Mouse (Mus musculus) heart, postnatal 0 days (tissue): ENCODE measurements around the gene Scin. TPM values are rescaled to one million over a fixed set of nuclear protein-coding genes. Genes with fewer than 3 reads are reported as not detected.

ENCODE experiments used
- ATAC-seq: fragments of 200-750 bp; cut with Nextera tagmentation; 2 replicates; pipeline ENCODE4 v1.8.0; 2017; ENCODE audit warnings: low read depth, moderate number of reproducible peaks, moderate library complexity; ENCODE audit not compliant: insufficient read depth
- DNase-seq: peaks from one replicate; pipeline ENCODE4 v3.0.0-alpha.2; 2016; ENCODE audit warnings: low spot score
- H3K27ac ChIP-seq: fragments of 300-500 bp; sonication (generic); 2 replicates; pipeline ENCODE4 v1.5.1; 2014; ENCODE audit warnings: low read depth, mild to moderate bottlenecking
- H3K27me3 ChIP-seq: fragments of 300-500 bp; sonication (generic); 2 replicates; pipeline ENCODE4 v1.6.1; 2014; ENCODE audit warnings: low read length, mixed read lengths; ENCODE audit not compliant: control insufficient read depth, insufficient read depth
- H3K36me3 ChIP-seq: fragments of 300-500 bp; sonication (generic); replicated peaks from 2 replicates; pipeline ENCODE4 v1.6.1; 2014; ENCODE audit warnings: low read length, mixed read lengths; ENCODE audit not compliant: control insufficient read depth, insufficient read depth
- H3K4me1 ChIP-seq: fragments of 300-500 bp; sonication (generic); 2 replicates; pipeline ENCODE4 v1.6.1; 2014; ENCODE audit warnings: antibody characterized with exemption; ENCODE audit not compliant: control insufficient read depth, insufficient read depth
- H3K4me2 ChIP-seq: fragments of 300-500 bp; sonication (generic); 2 replicates; pipeline ENCODE4 v1.6.1; 2014; ENCODE audit warnings: low read depth, mild to moderate bottlenecking, low read length, moderate library complexity
- H3K4me3 ChIP-seq: fragments of 300-500 bp; sonication (generic); 2 replicates; pipeline ENCODE4 v1.5.1; 2014; ENCODE audit warnings: low read depth, low read length
- H3K9ac ChIP-seq: fragments of 300-500 bp; sonication (generic); replicated peaks from 2 replicates; pipeline ENCODE4 v1.6.1; 2014; ENCODE audit warnings: low read depth, low read length, mixed read lengths
- H3K9me3 ChIP-seq: fragments of 300-500 bp; sonication (generic); replicated peaks from 2 replicates; pipeline ENCODE4 v1.6.1; 2016; ENCODE audit warnings: low read length; ENCODE audit not compliant: control insufficient read depth
- CTCF ChIP-seq: IDR thresholded peaks from 2 replicates; pipeline ENCODE4 v1.5.1; 2016; ENCODE audit warnings: antibody characterized with exemption, control low read depth, low read depth
- EP300 ChIP-seq: IDR thresholded peaks from 2 replicates; pipeline ENCODE4 v1.6.1; 2016; ENCODE audit warnings: antibody characterized with exemption, low read depth
- WGBS: fragments of 180-500 bp; shearing (Covaris S2); extraction: QIAGEN DNeasy Blood & Tissue Kit; methylation state at CpG from one replicate; pipeline ENCODE4 v1.1.7; 2014; 5-methylcytosine and 5-hydroxymethylcytosine counted together
- polyA plus RNA-seq: library from polyadenylated mRNA; unstranded; fragments of >200 nt; fragmentation: Nextera tagmentation; extraction: Ambion mirVana; gene quantifications from 2 replicates; pipeline ENCODE4 v1.2.1, GENCODE M21; 2015
- total RNA-seq: library from RNA; depleted of rRNA; stranded (reverse); fragments of >200 nt; gene quantifications from 2 replicates; pipeline ENCODE4 v1.2.3, GENCODE M21; 2014; ENCODE audit warnings: low replicate concordance

The Scin gene
- total and polyA plus RNA-seq, 2 experiments from 2014 or later = 2.7 TPM

- Histone ChIP-seq H3K4me2 (no peak overlapping the region), H3K27ac (no peak overlapping the region), H3K27me3 (no peaks in the 10 kb centered on the region), H3K9me3 (no peaks in the 10 kb centered on the region), H3K36me3 (no peaks in the 10 kb centered on the region), H3K9ac (no peak overlapping the region), H3K4me3 (no peak overlapping the region), H3K4me1 (0 out of 2 replicates have a peak, but pooled peaks cover 4% of the 10 kb centered on the region)
- 77% methylated on average over 5 of the region's 5 CpGs for WGBS
- DNase-seq = no peak
- ATAC-seq = no peak
- TF ChIP-seq EP300 (no peak), CTCF (no peak)
These were observed 17.8 kb downstream of the Scin start for GRCm38 (mm10) chr12:40116214-40116613.

- no peak for TF ChIP-seq EP300
- TF ChIP-seq CTCF = no peak
- Histone ChIP-seq H3K9me3 (no peaks in the 10 kb centered on the region), H3K27me3 (no peaks in the 10 kb centered on the region), H3K27ac (no peak overlapping the region), H3K4me2 (no peak overlapping the region), H3K4me1 (0 out of 2 replicates have a peak, but pooled peaks cover 4% of the 10 kb centered on the region), H3K4me3 (no peak overlapping the region), H3K9ac (no peak overlapping the region), H3K36me3 (no peaks in the 10 kb centered on the region)
- DNase-seq (no peak), ATAC-seq (no peak)
- WGBS = 76% methylated on average over 4 of the region's 4 CpGs
These were observed 19.1 kb downstream of the Scin start for GRCm38 (mm10) chr12:40114883-40115282.

- DNase-seq (no peak), ATAC-seq (no peak)
- 0 out of 2 replicates have a peak, but pooled peaks cover 4% of the 10 kb centered on the region for H3K4me1 ChIP-seq
- no peak overlapping the region for H3K4me3 ChIP-seq
- H3K27me3 ChIP-seq = no peaks in the 10 kb centered on the region
- H3K9ac ChIP-seq = no peak overlapping the region
- no peak overlapping the region for H3K27ac ChIP-seq
- TF ChIP-seq CTCF (no peak), EP300 (no peak)
- 82% methylated on average over 3 of the region's 3 CpGs for WGBS
- H3K36me3 ChIP-seq = no peaks in the 10 kb centered on the region
- no peaks in the 10 kb centered on the region for H3K9me3 ChIP-seq
- no peak overlapping the region for H3K4me2 ChIP-seq
These were observed 20.0 kb downstream of the Scin start for GRCm38 (mm10) chr12:40114020-40114419.

DNA sequence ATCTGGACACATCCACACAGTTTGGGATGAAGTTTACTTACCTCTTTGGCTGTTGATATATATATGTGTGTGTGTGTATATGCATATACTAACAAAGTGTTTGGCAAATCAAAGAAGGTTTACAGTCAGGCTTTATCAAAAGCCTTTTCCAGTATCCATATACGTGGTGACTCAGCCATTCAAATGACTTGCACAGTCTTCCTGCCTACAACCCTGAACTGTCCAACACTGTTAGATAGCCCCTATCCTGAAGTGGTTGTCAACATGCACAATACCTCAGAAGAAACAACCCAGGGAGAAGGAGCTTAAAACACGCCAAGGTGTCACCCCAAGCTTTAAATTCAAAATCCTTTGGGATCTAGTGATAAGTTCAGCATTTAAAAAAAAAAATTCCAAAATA, 20.4 kb downstream of the Scin start:
- Histone ChIP-seq H3K36me3 (no peaks in the 10 kb centered on the region), H3K4me1 (0 out of 2 replicates have a peak, but pooled peaks cover 4% of the 10 kb centered on the region), H3K27me3 (no peaks in the 10 kb centered on the region), H3K9me3 (no peaks in the 10 kb centered on the region), H3K27ac (no peak overlapping the region; the same call in 1 of the 2 replicates), H3K4me2 (no peak overlapping the region), H3K4me3 (no peak overlapping the region), H3K9ac (no peak overlapping the region)
- TF ChIP-seq CTCF (no peak), EP300 (no peak)
- no peak for ATAC-seq
- WGBS = 42% methylated on average over 2 of the region's 2 CpGs
- no peak for DNase-seq

DNA sequence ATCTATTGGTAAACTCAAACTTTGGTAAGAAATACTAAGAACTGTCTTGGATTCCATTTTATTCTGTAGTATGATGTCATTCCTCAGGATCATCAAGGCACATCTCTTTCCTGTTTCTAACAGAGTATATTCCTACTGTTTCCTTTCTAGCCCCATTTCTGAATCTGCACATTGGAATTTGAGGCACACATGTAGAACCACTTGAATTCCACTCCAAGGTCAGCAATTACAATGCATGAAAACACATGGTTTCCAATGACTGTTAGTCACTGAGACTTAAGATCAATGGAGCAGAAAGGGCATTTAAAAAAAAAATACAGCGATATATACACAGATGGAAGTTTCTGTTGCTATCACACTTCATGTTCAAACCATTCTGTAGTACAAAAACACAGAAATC, 24.8 kb downstream of the Scin start:
- no peaks in the 10 kb centered on the region for H3K9me3 ChIP-seq
- ATAC-seq = no peak
- no peak overlapping the region for H3K9ac ChIP-seq
- H3K27me3 ChIP-seq = no peaks in the 10 kb centered on the region
- no peak overlapping the region for H3K4me2 ChIP-seq
- H3K4me1 ChIP-seq = 0 out of 2 replicates have a peak, but pooled peaks cover 4% of the 10 kb centered on the region
- no peak overlapping the region for H3K4me3 ChIP-seq
- no peaks in the 10 kb centered on the region for H3K36me3 ChIP-seq
- H3K27ac ChIP-seq = no peak overlapping the region
- TF ChIP-seq EP300 (no peak), CTCF (no peak)
- 66% methylated on average over 1 of the region's 1 CpGs for WGBS
- DNase-seq = no peak

DNA sequence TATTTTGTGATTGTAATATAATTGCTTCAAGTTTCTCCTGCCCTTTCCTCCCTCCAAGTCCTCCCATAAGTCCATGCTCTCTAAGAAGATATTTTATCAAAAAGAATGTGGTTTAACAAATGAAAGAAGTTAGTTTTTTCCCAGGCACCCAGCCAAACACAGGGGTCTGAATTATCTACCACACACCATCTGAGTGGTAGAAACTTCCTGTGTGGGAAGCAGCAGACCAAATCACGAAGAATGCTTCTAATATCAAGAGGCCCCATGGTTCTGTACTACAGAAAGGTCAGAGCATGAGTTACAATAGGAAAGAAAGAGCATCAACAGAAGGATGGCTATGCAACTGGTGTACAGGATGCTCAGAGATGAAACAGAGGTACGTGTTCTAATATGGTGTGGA, 25.9 kb downstream of the Scin start:
- H3K4me2 ChIP-seq = no peak overlapping the region
- 45% methylated on average over 2 of the region's 2 CpGs for WGBS
- TF ChIP-seq CTCF (no peak), EP300 (no peak)
- DNase-seq (no peak), ATAC-seq (no peak)
- H3K9ac ChIP-seq = no peak overlapping the region
- no peaks in the 10 kb centered on the region for H3K9me3 ChIP-seq
- no peak overlapping the region for H3K27ac ChIP-seq
- no peaks in the 10 kb centered on the region for H3K27me3 ChIP-seq
- H3K4me1 ChIP-seq = no peaks in the 10 kb centered on the region
- H3K36me3 ChIP-seq = no peaks in the 10 kb centered on the region
- no peak overlapping the region for H3K4me3 ChIP-seq
